Mouse (Mus musculus): ENCODE results near the gene Fbxo34. TPM values are rescaled to one million over a fixed set of nuclear protein-coding genes. Genes with fewer than 3 reads are reported as not detected.
A peak's percentile ranks its signal among the peaks of the same experiment; 100 is the strongest.
"Not testable (repeated sequence)": the region's sequence is repeated elsewhere in the genome, so short reads cannot be mapped to it uniquely, and the experiment has no call there.

Fbxo34 gene
- polyA plus RNA-seq, 1 experiment from 2014 or later: 24.4 TPM

DNA sequence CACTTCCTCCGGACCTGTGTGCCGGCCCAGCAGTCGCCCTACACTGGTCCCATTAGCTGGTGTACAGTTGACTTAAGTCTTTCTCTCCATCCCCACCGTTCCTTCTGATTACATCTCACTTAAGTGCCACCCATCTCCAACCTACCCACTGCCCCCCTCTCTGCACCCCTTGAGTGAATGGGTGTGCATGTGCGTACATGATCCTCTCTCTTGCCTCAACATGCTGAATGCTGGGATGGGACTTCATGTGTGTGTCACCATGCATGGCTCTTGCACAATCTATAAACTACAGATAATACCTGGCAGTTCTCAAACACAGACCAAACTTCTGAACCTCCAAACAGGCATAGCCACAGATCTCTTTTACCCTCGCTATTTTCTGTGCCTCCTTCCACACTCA, 101.4 kb downstream of the Fbxo34 start:
- H3K4me2 ChIP-seq (replicated peaks): no peak overlapping the region
- H3K9me3 ChIP-seq: no peaks in the 10 kb centered on the region
- H3K27ac ChIP-seq: no peak overlapping the region
- H3K4me1 ChIP-seq: no peaks in the 10 kb centered on the region
- 93% methylated on average over 6 of the region's 6 CpGs for WGBS
- H3K36me3 ChIP-seq: peaks cover 61% of the 10 kb centered on the region
- no peaks in the 10 kb centered on the region for H3K27me3 ChIP-seq (replicated peaks)
- H3K4me3 ChIP-seq: no peak overlapping the region
- no peak overlapping the region for H3K9ac ChIP-seq
- no peak for ATAC-seq (ENCODE audit: low FRiP score, low read depth)

DNA sequence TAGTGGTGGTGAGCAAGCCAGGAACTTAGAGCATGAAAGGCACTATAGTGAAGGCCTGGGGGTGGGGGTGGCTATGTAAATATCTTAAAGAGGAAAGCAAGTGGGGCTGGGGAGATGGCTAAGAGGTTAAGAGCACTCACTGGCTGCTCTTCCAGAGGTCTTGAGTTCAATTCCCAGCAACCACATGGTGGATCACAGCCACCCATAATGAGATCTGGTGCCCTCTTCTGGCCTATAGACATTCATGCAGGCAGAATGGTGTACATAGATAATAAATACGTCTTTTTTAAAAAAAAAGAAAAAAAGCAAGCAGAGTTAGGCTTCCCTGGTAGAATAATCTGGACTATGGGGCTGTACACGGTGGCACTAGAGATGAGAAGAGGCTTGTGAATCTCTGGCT, 103.2 kb downstream of the Fbxo34 start:
- WGBS: 96% methylated on average over 2 of the region's 2 CpGs
- peaks cover 47% of the 10 kb centered on the region for H3K36me3 ChIP-seq

DNA sequence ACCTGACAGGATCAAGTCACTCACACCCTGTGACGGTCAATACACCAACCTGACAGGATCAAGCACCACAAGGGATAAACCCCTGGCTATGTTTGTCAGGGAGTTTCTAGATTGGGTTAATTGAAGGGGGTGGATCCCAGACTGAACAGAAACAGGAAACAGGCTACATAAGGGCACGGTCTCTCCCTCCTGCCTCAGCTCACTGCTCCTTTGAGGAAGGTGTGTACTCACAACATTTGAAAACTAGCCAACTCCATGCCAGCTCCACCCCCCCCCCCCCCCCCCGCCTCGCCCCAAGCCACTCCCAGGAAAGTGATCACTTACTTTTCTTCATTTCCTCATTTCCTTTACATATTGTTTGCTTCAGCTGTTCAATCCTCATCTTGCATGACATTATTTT, 104.0 kb downstream of the Fbxo34 start:
- ATAC-seq (ENCODE audit: low FRiP score, low read depth): no peak
- Histone ChIP-seq H3K4me2 (replicated peaks) (no peak overlapping the region), H3K36me3 (peaks cover 38% of the 10 kb centered on the region), H3K9me3 (no peaks in the 10 kb centered on the region), H3K27ac (no peak overlapping the region), H3K4me3 (no peak overlapping the region), H3K9ac (no peak overlapping the region), H3K27me3 (replicated peaks) (no peaks in the 10 kb centered on the region), H3K4me1 (no peaks in the 10 kb centered on the region)
- 82% methylated on average over 4 of the region's 4 CpGs for WGBS

More for the DNA sequence above, 103.2 kb downstream of the Fbxo34 start:
- Histone ChIP-seq H3K27ac (no peak overlapping the region), H3K9me3 (no peaks in the 10 kb centered on the region), H3K4me1 (no peaks in the 10 kb centered on the region), H3K4me3 (no peak overlapping the region), H3K4me2 (replicated peaks) (no peak overlapping the region), H3K27me3 (replicated peaks) (no peaks in the 10 kb centered on the region), H3K9ac (no peak overlapping the region)
- no peak for ATAC-seq (ENCODE audit: low FRiP score, low read depth)

DNA sequence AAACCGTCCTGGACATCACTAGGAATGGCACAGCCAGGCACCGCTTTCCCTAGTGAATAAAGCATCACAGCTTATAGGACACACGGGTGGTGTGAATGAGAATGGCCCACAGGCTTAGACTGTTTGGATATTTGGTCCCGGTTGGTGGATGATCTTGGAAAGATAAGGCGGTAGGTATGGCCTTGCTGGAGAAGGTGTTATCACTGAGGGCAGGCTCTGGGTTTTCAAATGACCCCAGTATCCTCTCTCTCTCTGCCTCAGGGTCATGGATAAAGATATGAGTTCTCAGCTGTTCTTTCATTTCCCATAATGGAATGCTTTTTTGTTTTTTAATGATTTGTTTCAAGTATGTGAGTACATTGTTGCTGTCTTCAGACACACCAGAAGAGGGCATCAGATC, 105.0 kb downstream of the Fbxo34 start:
- no peaks in the 10 kb centered on the region for H3K9me3 ChIP-seq
- WGBS: 95% methylated on average over 5 of the region's 5 CpGs
- ATAC-seq (ENCODE audit: low FRiP score, low read depth): no peak
- no peaks in the 10 kb centered on the region for H3K27me3 ChIP-seq (replicated peaks)
- H3K9ac ChIP-seq: no peak overlapping the region
- no peaks in the 10 kb centered on the region for H3K4me1 ChIP-seq
- H3K4me3 ChIP-seq: no peak overlapping the region
- no peak overlapping the region for H3K4me2 ChIP-seq (replicated peaks)
- H3K27ac ChIP-seq: no peak overlapping the region
- H3K36me3 ChIP-seq: peaks cover 36% of the 10 kb centered on the region

DNA sequence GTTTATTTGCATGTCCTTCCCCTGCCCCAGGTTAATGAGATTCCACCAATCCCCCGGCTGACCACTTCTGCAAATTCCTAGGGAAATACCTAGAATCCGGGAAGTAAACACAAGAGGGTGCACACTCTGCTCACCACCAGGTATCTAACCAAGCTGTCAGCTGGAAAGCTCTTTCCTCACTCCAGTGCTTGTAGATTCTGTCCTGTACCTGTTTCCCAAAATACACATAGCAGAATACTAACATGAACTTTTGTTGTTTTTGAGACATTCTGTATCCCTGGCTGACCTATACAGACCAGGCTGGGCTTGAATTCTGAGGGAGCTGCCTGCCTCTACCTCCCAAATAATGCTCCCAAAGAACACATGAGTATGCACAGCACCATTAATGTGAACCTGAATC, 110.5 kb downstream of the Fbxo34 start:
- Histone ChIP-seq H3K9ac (no peak overlapping the region), H3K4me1 (no peaks in the 10 kb centered on the region), H3K27ac (no peak overlapping the region), H3K4me3 (no peak overlapping the region), H3K9me3 (no peaks in the 10 kb centered on the region), H3K27me3 (replicated peaks) (no peaks in the 10 kb centered on the region), H3K4me2 (replicated peaks) (no peak overlapping the region), H3K36me3 (peaks cover 7% of the 10 kb centered on the region; the same call in 1 of the 2 replicates)
- ATAC-seq (ENCODE audit: low FRiP score, low read depth): no peak
- 89% methylated on average over 2 of the region's 2 CpGs for WGBS

- 90% methylated on average over 1 of the region's 1 CpGs for WGBS
- ATAC-seq (ENCODE audit: low FRiP score, low read depth): no peak
Observed at GRCm38 (mm10) chr14:47562530-47562929, 112.3 kb downstream of the Fbxo34 start.

GRCm38 (mm10) chr14:47563106-47563505, 112.9 kb downstream of the Fbxo34 start:
- no peak overlapping the region for H3K9ac ChIP-seq
- no peak overlapping the region for H3K27ac ChIP-seq
- no peak overlapping the region for H3K4me2 ChIP-seq (replicated peaks)
- no peaks in the 10 kb centered on the region; the same call in 1 of the 2 replicates for H3K36me3 ChIP-seq
- H3K4me1 ChIP-seq: peaks cover 4% of the 10 kb centered on the region; the same call in 1 of the 2 replicates
- no peaks in the 10 kb centered on the region for H3K27me3 ChIP-seq (replicated peaks)
- no peak for ATAC-seq (ENCODE audit: low FRiP score, low read depth)
- 90% methylated on average over 4 of the region's 4 CpGs for WGBS
- no peak overlapping the region for H3K4me3 ChIP-seq
- no peaks in the 10 kb centered on the region for H3K9me3 ChIP-seq

More at GRCm38 (mm10) chr14:47562530-47562929, 112.3 kb downstream of the Fbxo34 start:
- H3K4me1 ChIP-seq: peaks cover 4% of the 10 kb centered on the region; the same call in 1 of the 2 replicates
- H3K4me3 ChIP-seq: no peak overlapping the region
- no peak overlapping the region for H3K4me2 ChIP-seq (replicated peaks)
- H3K9me3 ChIP-seq: no peaks in the 10 kb centered on the region
- H3K27me3 ChIP-seq (replicated peaks): no peaks in the 10 kb centered on the region
- no peaks in the 10 kb centered on the region; the same call in 1 of the 2 replicates for H3K36me3 ChIP-seq
- H3K27ac ChIP-seq: no peak overlapping the region
- no peak overlapping the region for H3K9ac ChIP-seq

DNA sequence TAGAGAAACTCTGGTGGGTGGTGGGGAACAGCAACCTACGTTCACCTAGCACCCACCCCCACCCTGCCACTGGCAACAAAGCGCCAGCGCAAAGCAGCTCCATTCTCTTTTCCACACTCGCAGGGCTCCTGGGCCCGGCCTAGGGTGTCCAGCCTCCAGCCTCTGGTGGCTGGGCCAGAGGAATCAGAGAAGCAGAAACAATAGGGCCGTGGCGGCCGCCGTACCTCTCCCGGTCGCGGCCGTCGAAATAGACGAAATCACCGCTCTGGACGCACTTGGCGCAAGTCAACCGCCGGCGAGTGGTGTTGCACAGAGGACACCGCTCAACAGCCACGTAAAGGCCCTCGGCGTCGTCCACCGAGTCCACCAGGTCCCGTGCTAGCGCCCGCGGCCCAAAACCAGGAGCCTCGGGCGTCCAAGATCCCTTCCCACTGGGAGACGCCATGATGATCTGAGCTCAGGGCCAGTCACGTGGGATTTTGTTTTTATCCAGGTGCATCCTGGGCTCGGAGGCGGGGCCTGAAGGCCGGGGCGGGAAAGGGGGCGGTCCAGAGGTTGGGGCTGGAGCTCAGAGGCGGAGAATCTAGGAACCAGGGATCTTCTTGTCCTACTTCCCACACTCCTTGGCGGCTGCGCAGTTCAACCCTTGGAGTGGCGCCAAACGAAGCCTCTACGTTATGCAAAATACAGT, 117.9 kb downstream of the Fbxo34 start:
- no peaks in the 10 kb centered on the region for H3K27me3 ChIP-seq (replicated peaks)
- no peaks in the 10 kb centered on the region for H3K9me3 ChIP-seq
- H3K4me2 ChIP-seq (replicated peaks): peak overlapping the region; percentile 72
- peak overlapping the region; percentile 54 for H3K9ac ChIP-seq
- WGBS: under 1% methylated on average over 46 of the region's 46 CpGs
- H3K4me1 ChIP-seq: peaks cover 4% of the 10 kb centered on the region; the same call in 1 of the 2 replicates
- H3K27ac ChIP-seq: no peak overlapping the region
- no peaks in the 10 kb centered on the region; the same call in 1 of the 2 replicates for H3K36me3 ChIP-seq
- H3K4me3 ChIP-seq: peak overlapping the region; percentile 60
- peak; percentile 99 for ATAC-seq (ENCODE audit: low FRiP score, low read depth)

GRCm38 (mm10) chr14:47570549-47570948, 120.3 kb downstream of the Fbxo34 start, which contains the start of gene Atg14:
Gene Atg14, minus strand, starts transcription at chr14:47570649.
- H3K36me3 ChIP-seq; H3K27me3 ChIP-seq (replicated peaks); H3K4me1 ChIP-seq; H3K9me3 ChIP-seq; H3K9ac ChIP-seq; H3K27ac ChIP-seq; H3K4me2 ChIP-seq (replicated peaks); ATAC-seq (ENCODE audit: low FRiP score, low read depth); H3K4me3 ChIP-seq: not testable (repeated sequence)
- 96% methylated on average over 11 of the region's 11 CpGs for WGBS

GRCm38 (mm10) chr14:47572707-47573106, 122.5 kb downstream of the Fbxo34 start:
- H3K4me3 ChIP-seq: no peak overlapping the region
- H3K4me1 ChIP-seq: no peaks in the 10 kb centered on the region
- ATAC-seq (ENCODE audit: low FRiP score, low read depth): no peak
- WGBS: 79% methylated on average over 4 of the region's 4 CpGs
- no peaks in the 10 kb centered on the region for H3K27me3 ChIP-seq (replicated peaks)
- H3K9ac ChIP-seq: no peak overlapping the region
- no peak overlapping the region for H3K27ac ChIP-seq
- H3K36me3 ChIP-seq: no peaks in the 10 kb centered on the region
- H3K4me2 ChIP-seq (replicated peaks): no peak overlapping the region
- H3K9me3 ChIP-seq: no peaks in the 10 kb centered on the region

GRCm38 (mm10) chr14:47574721-47575120, 124.5 kb downstream of the Fbxo34 start:
- no peak overlapping the region for H3K27ac ChIP-seq
- H3K36me3 ChIP-seq: no peaks in the 10 kb centered on the region
- no peaks in the 10 kb centered on the region for H3K4me1 ChIP-seq
- WGBS: 69% methylated on average over 11 of the region's 11 CpGs
- no peak overlapping the region for H3K4me3 ChIP-seq
- H3K27me3 ChIP-seq (replicated peaks): no peaks in the 10 kb centered on the region
- H3K9ac ChIP-seq: no peak overlapping the region
- H3K4me2 ChIP-seq (replicated peaks): no peak overlapping the region
- H3K9me3 ChIP-seq: no peaks in the 10 kb centered on the region
- no peak for ATAC-seq (ENCODE audit: low FRiP score, low read depth)

- H3K27me3 ChIP-seq (replicated peaks): no peaks in the 10 kb centered on the region
- H3K4me2 ChIP-seq (replicated peaks): no peak overlapping the region
- H3K9me3 ChIP-seq: no peaks in the 10 kb centered on the region
- no peaks in the 10 kb centered on the region for H3K36me3 ChIP-seq
- WGBS: 68% methylated on average over 4 of the region's 4 CpGs
- H3K9ac ChIP-seq: no peak overlapping the region
- H3K4me3 ChIP-seq: no peak overlapping the region
- no peak overlapping the region for H3K27ac ChIP-seq
- no peak for ATAC-seq (ENCODE audit: low FRiP score, low read depth)
- no peaks in the 10 kb centered on the region for H3K4me1 ChIP-seq
Observed at GRCm38 (mm10) chr14:47576687-47577086, 126.5 kb downstream of the Fbxo34 start.

GRCm38 (mm10) chr14:47578086-47578485, 127.9 kb downstream of the Fbxo34 start:
- Histone ChIP-seq H3K4me2 (replicated peaks) (no peak overlapping the region), H3K27me3 (replicated peaks) (no peaks in the 10 kb centered on the region), H3K4me3 (no peak overlapping the region), H3K9ac (no peak overlapping the region), H3K9me3 (no peaks in the 10 kb centered on the region), H3K4me1 (no peaks in the 10 kb centered on the region), H3K36me3 (no peaks in the 10 kb centered on the region), H3K27ac (no peak overlapping the region)
- ATAC-seq (ENCODE audit: low FRiP score, low read depth): no peak
- 90% methylated on average over 2 of the region's 2 CpGs for WGBS
